Mouse (Mus musculus) cerebellum, adult 2 months (tissue): Measurements from ENCODE around the gene Gpm6a.

Experiments used
- CTCF ChIP-seq: fragments of 200-500 bp; IDR thresholded peaks from 2 replicates; pipeline ENCODE4 v1.5.1; 2011; ENCODE audit warnings: low read depth, mild to moderate bottlenecking, control low read depth, low read length, moderate library complexity, borderline replicate concordance; ENCODE audit not compliant: insufficient read depth
- POLR2A ChIP-seq: fragments of 200-500 bp; IDR thresholded peaks from 2 replicates; pipeline ENCODE4 v1.6.1; 2011; ENCODE audit warnings: low read length, control low read depth, borderline replicate concordance; ENCODE audit not compliant: insufficient read depth

DNA sequence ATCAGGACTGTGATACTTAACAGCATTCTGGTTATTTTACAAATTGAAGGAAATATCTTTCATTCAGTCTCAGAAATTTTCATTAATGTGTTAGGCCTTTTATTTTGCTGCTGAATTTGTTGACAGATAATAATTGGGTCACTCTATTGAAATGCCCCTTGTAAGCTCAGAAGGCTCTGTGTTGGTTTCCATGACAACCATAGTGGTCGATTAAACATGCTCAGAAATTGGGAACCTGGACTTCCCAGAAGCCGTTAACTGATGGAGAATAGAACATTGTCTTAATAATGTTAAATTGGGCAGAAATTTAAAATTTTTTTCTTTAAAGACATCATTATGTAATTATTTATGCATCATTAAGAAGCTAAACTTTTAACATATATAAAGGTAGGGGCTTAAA is 20.9 kb downstream of the Gpm6a start:
- no peak for TF ChIP-seq CTCF
- no peak for TF ChIP-seq POLR2A
